Mouse (Mus musculus): Measurements from ENCODE around the gene Rps2. TPM values are rescaled to one million over a fixed set of nuclear protein-coding genes. Genes with fewer than 3 reads are reported as not detected.
"Not testable (repeated sequence)": the region's sequence is repeated elsewhere in the genome, so short reads cannot be mapped to it uniquely, and the experiment has no call there.

The Rps2 gene
- polyA plus RNA-seq (2014; fragmentation: Nextera tagmentation; extraction: Ambion mirVana) = 1,264 and 1,299 TPM in 2 replicates

DNA sequence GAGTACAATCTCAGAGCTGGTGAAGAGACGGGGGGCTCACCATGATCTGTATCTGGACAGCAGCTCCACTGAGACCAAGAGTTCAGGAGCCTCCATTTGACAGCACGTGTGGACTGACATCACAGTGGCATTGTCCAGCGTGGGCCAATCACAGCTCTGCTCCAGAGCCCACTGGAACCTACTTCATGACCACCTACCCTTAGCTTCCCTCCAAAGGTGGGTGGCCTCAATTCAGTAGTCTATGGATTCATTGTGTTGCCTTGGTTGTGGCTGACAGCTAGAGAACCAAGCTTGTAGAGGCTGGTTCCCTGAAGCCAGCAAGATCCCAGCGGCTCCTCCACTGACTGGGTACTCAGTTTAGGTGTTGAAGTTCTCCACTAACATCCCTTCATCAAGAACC, at the start of gene Rps2, which contains the start of gene Rnf151:
Gene Rps2 (plus strand): TSS at position 174 of the 400 bp plus-strand sequence.
Gene Rnf151 (minus strand): TSS at position 121 of the 400 bp plus-strand sequence.
- peak within 1 kb of the TSS; percentile 75 for H3K4me3 ChIP-seq (ENCODE audit: low read depth, low read length)
- H3K4me1 ChIP-seq (replicated peaks; ENCODE audit: control insufficient read depth, insufficient read depth, low read length) = peaks cover 6% of the 10 kb centered on the region
- H3K9ac ChIP-seq (ENCODE audit: low read depth, low read length) = no peak within 1 kb of the TSS
- H3K36me3 ChIP-seq (ENCODE audit: control insufficient read depth, insufficient read depth, low read length) = 0 out of 2 replicates have a peak, but pooled peaks cover 6% of the 10 kb centered on the region
- H3K27me3 ChIP-seq (ENCODE audit: control insufficient read depth, insufficient read depth, low read length) = no peaks in the 10 kb centered on the region
- DNase-seq (ENCODE audit: low spot score) (no peak), ATAC-seq (ENCODE audit: low FRiP score) (no peak)
- no peaks in the 10 kb centered on the region for H3K9me3 ChIP-seq (ENCODE audit: control insufficient read depth, low read length)
- peak within 1 kb of the TSS; percentile 61 for H3K4me2 ChIP-seq (replicated peaks; ENCODE audit: low read depth, low read length)
- 86% methylated on average over 4 of the region's 4 CpGs for WGBS
- no peak within 1 kb of the TSS for H3K27ac ChIP-seq (ENCODE audit: low read depth, low read length)

DNA sequence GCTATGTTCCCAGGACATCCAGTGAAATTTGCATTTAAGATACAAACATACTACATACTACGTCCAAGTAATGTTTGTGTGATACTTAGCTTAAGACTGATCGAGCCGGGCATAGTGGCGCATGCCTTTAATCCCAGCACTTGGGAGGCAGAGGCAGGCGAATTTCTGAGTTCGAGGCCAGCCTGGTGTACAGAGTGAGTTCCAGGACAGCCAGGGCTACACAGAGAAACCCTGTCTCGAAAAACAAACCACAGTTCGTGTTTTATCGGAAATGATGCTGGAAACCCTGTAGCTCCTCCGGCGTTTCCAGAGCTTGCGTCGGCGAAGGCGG, 48.7 kb upstream of the Rps2 start:
- WGBS = 12% methylated on average over 15 of the region's 15 CpGs
- Histone ChIP-seq H3K9ac (ENCODE audit: low read depth, low read length) (peak overlapping the region; percentile 96), H3K27ac (ENCODE audit: low read depth, low read length) (peak overlapping the region; percentile 47; the same call in 1 of the 2 replicates), H3K4me3 (ENCODE audit: low read depth, low read length) (peak overlapping the region; percentile 100), H3K4me2 (replicated peaks; ENCODE audit: low read depth, low read length) (peak overlapping the region; percentile 75)
- H3K9me3 ChIP-seq (ENCODE audit: control insufficient read depth, low read length); H3K36me3 ChIP-seq (ENCODE audit: control insufficient read depth, insufficient read depth, low read length); DNase-seq (ENCODE audit: low spot score); ATAC-seq (ENCODE audit: low FRiP score); H3K4me1 ChIP-seq (replicated peaks; ENCODE audit: control insufficient read depth, insufficient read depth, low read length); H3K27me3 ChIP-seq (ENCODE audit: control insufficient read depth, insufficient read depth, low read length): not testable (repeated sequence)

DNA sequence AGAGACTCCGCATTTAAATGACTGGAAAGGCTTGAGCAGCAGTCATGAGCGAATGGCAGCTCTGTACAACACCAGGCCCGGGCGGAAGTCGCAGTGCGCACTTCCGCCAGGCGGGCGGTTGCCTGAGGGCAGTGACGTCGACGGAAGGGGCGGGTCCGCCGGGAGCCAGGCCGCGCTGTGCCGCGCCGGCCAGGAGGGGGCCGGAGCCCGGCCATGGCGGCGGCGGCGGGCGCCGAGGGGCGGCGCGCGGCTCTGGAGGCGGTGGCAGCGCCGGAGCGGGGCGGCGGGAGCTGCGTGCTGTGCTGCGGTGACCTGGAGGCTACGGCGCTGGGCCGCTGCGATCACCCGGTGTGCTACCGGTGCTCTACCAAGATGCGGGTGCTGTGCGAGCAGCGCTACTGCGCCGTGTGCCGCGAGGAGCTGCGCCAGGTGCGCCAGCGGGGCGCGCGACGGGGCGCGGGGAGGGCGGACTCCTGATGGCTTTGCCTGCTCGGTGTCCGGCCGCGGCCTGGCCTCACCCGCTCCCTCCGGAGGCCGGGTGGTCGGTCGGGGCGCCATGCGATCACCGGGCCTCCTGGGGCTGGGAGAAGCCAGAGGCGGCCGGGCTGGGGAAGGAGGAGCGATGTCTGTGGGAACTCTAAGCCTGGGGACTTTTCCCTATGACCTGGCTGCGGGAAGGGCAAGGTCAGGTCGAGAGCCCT, 48.2 kb upstream of the Rps2 start, which contains the start of gene Zfp598:
Gene Zfp598 (plus strand): TSS at position 143 of the 701 bp plus-strand sequence.
- no peaks in the 10 kb centered on the region for H3K36me3 ChIP-seq (ENCODE audit: control insufficient read depth, insufficient read depth, low read length)
- no peaks in the 10 kb centered on the region for H3K27me3 ChIP-seq (ENCODE audit: control insufficient read depth, insufficient read depth, low read length)
- DNase-seq (ENCODE audit: low spot score) (peak; percentile 97), ATAC-seq (ENCODE audit: low FRiP score) (peak; percentile 99)
- H3K4me3 ChIP-seq (ENCODE audit: low read depth, low read length) = peak within 1 kb of the TSS; percentile 100
- WGBS = under 1% methylated on average over 70 of the region's 80 CpGs
- H3K4me1 ChIP-seq (replicated peaks; ENCODE audit: control insufficient read depth, insufficient read depth, low read length) = peaks cover 3% of the 10 kb centered on the region
- peak within 1 kb of the TSS; percentile 96 for H3K9ac ChIP-seq (ENCODE audit: low read depth, low read length)
- H3K9me3 ChIP-seq (ENCODE audit: control insufficient read depth, low read length) = no peaks in the 10 kb centered on the region
- H3K4me2 ChIP-seq (replicated peaks; ENCODE audit: low read depth, low read length) = peak within 1 kb of the TSS; percentile 75
- H3K27ac ChIP-seq (ENCODE audit: low read depth, low read length) = peak within 1 kb of the TSS; percentile 82

GRCm38 (mm10) chr17:24670246-24670844, 47.6 kb upstream of the Rps2 start:
- Histone ChIP-seq H3K36me3 (ENCODE audit: control insufficient read depth, insufficient read depth, low read length) (no peaks in the 10 kb centered on the region), H3K4me1 (replicated peaks; ENCODE audit: control insufficient read depth, insufficient read depth, low read length) (peaks cover 3% of the 10 kb centered on the region), H3K4me2 (replicated peaks; ENCODE audit: low read depth, low read length) (peak overlapping the region; percentile 75), H3K27me3 (ENCODE audit: control insufficient read depth, insufficient read depth, low read length) (no peaks in the 10 kb centered on the region), H3K4me3 (ENCODE audit: low read depth, low read length) (peak overlapping the region; percentile 100), H3K9ac (ENCODE audit: low read depth, low read length) (peak overlapping the region; percentile 96), H3K9me3 (ENCODE audit: control insufficient read depth, low read length) (no peaks in the 10 kb centered on the region), H3K27ac (ENCODE audit: low read depth, low read length) (peak overlapping the region; percentile 82; the same call in 1 of the 2 replicates)
- WGBS = 14% methylated on average over 8 of the region's 8 CpGs
- DNase-seq (ENCODE audit: low spot score) = no peak
- ATAC-seq (ENCODE audit: low FRiP score) = no peak

DNA sequence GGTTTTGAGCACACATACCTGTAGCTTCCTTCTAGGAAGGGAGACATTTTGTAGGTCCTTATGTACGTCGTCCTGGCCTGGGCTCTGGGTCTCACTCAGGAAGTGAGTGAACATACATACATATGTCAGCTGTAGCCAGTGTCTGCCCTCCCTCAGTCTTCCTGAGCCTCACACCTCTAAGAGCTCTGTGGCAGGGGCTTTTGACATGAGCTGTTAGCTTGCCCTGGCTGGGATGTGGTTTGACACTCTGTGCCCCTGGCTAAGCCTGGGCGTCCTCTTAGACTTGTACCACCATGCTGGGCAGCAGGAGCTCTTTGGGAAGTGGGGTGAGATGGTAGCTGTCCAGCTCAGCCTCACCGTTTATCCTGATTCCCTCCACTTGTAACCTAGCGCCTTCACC, 46.6 kb upstream of the Rps2 start:
- peak overlapping the region; percentile 19; the same call in 1 of the 2 replicates for H3K9ac ChIP-seq (ENCODE audit: low read depth, low read length)
- 0 out of 2 replicates have a peak overlapping the region, but pooled peaks have one; percentile 1 for H3K4me3 ChIP-seq (ENCODE audit: low read depth, low read length)
- no peak overlapping the region for H3K27ac ChIP-seq (ENCODE audit: low read depth, low read length)
- no peak overlapping the region; the same call in 1 of the 2 replicates for H3K4me2 ChIP-seq (replicated peaks; ENCODE audit: low read depth, low read length)
- H3K27me3 ChIP-seq (ENCODE audit: control insufficient read depth, insufficient read depth, low read length) = no peaks in the 10 kb centered on the region
- H3K4me1 ChIP-seq (replicated peaks; ENCODE audit: control insufficient read depth, insufficient read depth, low read length) = peaks cover 3% of the 10 kb centered on the region
- 70% methylated on average over 5 of the region's 5 CpGs for WGBS
- ATAC-seq (ENCODE audit: low FRiP score) = no peak
- H3K36me3 ChIP-seq (ENCODE audit: control insufficient read depth, insufficient read depth, low read length) = no peaks in the 10 kb centered on the region
- H3K9me3 ChIP-seq (ENCODE audit: control insufficient read depth, low read length) = no peaks in the 10 kb centered on the region
- DNase-seq (ENCODE audit: low spot score) = no peak

DNA sequence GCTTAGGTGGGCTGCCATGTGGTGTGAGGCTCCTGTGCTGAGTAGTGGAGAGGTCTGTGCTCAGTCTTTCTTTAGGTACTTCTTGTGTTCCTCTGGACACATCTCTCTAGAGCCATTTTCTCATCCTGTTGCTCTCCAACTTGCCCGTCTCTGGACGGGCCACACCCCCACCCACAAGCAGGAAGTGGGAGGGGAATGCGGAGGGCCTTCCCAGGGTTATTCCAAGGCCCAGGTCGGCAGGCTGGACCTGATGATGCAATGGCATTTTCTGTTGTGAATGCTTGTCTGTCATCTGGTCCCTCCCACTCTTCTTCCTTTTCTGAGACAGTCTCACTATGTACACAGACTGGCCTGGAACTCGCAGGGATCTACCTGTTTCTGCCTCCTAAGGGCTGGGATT, 45.8 kb upstream of the Rps2 start:
- DNase-seq (ENCODE audit: low spot score) (no peak), ATAC-seq (ENCODE audit: low FRiP score) (no peak)
- Histone ChIP-seq H3K4me2 (replicated peaks; ENCODE audit: low read depth, low read length) (no peak overlapping the region), H3K9me3 (ENCODE audit: control insufficient read depth, low read length) (no peaks in the 10 kb centered on the region), H3K27ac (ENCODE audit: low read depth, low read length) (no peak overlapping the region), H3K4me3 (ENCODE audit: low read depth, low read length) (no peak overlapping the region), H3K27me3 (ENCODE audit: control insufficient read depth, insufficient read depth, low read length) (no peaks in the 10 kb centered on the region), H3K36me3 (ENCODE audit: control insufficient read depth, insufficient read depth, low read length) (no peaks in the 10 kb centered on the region), H3K9ac (ENCODE audit: low read depth, low read length) (no peak overlapping the region), H3K4me1 (replicated peaks; ENCODE audit: control insufficient read depth, insufficient read depth, low read length) (peaks cover 3% of the 10 kb centered on the region)
- 31% methylated on average over 5 of the region's 5 CpGs for WGBS

- H3K9me3 ChIP-seq (ENCODE audit: control insufficient read depth, low read length) = no peaks in the 10 kb centered on the region
- H3K36me3 ChIP-seq (ENCODE audit: control insufficient read depth, insufficient read depth, low read length) = peaks cover 7% of the 10 kb centered on the region
- DNase-seq (ENCODE audit: low spot score) = no peak
- H3K4me2 ChIP-seq (replicated peaks; ENCODE audit: low read depth, low read length) = no peak overlapping the region
- no peak overlapping the region for H3K27ac ChIP-seq (ENCODE audit: low read depth, low read length)
- no peaks in the 10 kb centered on the region for H3K27me3 ChIP-seq (ENCODE audit: control insufficient read depth, insufficient read depth, low read length)
- no peak overlapping the region for H3K4me3 ChIP-seq (ENCODE audit: low read depth, low read length)
- peaks cover 3% of the 10 kb centered on the region for H3K4me1 ChIP-seq (replicated peaks; ENCODE audit: control insufficient read depth, insufficient read depth, low read length)
- no peak for ATAC-seq (ENCODE audit: low FRiP score)
- H3K9ac ChIP-seq (ENCODE audit: low read depth, low read length) = no peak overlapping the region
- 85% methylated on average over 7 of the region's 7 CpGs for WGBS
These were observed 43.6 kb upstream of the Rps2 start for GRCm38 (mm10) chr17:24674277-24674676.

- Histone ChIP-seq H3K4me3 (ENCODE audit: low read depth, low read length) (no peak overlapping the region), H3K4me1 (replicated peaks; ENCODE audit: control insufficient read depth, insufficient read depth, low read length) (peaks cover 3% of the 10 kb centered on the region), H3K4me2 (replicated peaks; ENCODE audit: low read depth, low read length) (no peak overlapping the region), H3K27ac (ENCODE audit: low read depth, low read length) (no peak overlapping the region), H3K27me3 (ENCODE audit: control insufficient read depth, insufficient read depth, low read length) (no peaks in the 10 kb centered on the region), H3K36me3 (ENCODE audit: control insufficient read depth, insufficient read depth, low read length) (peaks cover 14% of the 10 kb centered on the region), H3K9ac (ENCODE audit: low read depth, low read length) (no peak overlapping the region), H3K9me3 (ENCODE audit: control insufficient read depth, low read length) (no peaks in the 10 kb centered on the region)
- DNase-seq (ENCODE audit: low spot score) = peak; percentile 79
- WGBS = 64% methylated on average over 2 of the region's 2 CpGs
- ATAC-seq (ENCODE audit: low FRiP score) = no peak
These were observed 41.7 kb upstream of the Rps2 start for GRCm38 (mm10) chr17:24676187-24676586.
